Mouse (Mus musculus): ENCODE measurements around the gene Acvr1b. TPM values are rescaled to one million over a fixed set of nuclear protein-coding genes. Genes with fewer than 3 reads are reported as not detected.

Acvr1b gene
- polyA plus RNA-seq, 1 experiment from 2014 or later, result 30.0 TPM

GRCm38 (mm10) chr15:101260874-101261622, 87.2 kb downstream of the Acvr1b start:
- H3K4me3 ChIP-seq (replicated peaks; ENCODE audit: low read length), result no peak overlapping the region
- DNase-seq (ENCODE audit: low spot score), result no peak
- 77% methylated on average over 13 of the region's 13 CpGs for WGBS
- H3K27ac ChIP-seq, result 0 out of 2 replicates have a peak overlapping the region, but pooled peaks have one; percentile 32
- H3K9ac ChIP-seq, result no peak overlapping the region
- peaks cover 9% of the 10 kb centered on the region for H3K27me3 ChIP-seq (ENCODE audit: control insufficient read depth, insufficient read depth, low read length)
- H3K4me1 ChIP-seq (replicated peaks; ENCODE audit: control insufficient read depth, insufficient read depth, low read length), result peaks cover 7% of the 10 kb centered on the region
- no peak for ATAC-seq (ENCODE audit: low FRiP score)
- no peaks in the 10 kb centered on the region for H3K36me3 ChIP-seq (replicated peaks; ENCODE audit: control insufficient read depth, insufficient read depth)
- H3K9me3 ChIP-seq (ENCODE audit: control insufficient read depth, low read length), result no peaks in the 10 kb centered on the region
- no peak overlapping the region for H3K4me2 ChIP-seq (replicated peaks)

GRCm38 (mm10) chr15:101262502-101262901, 88.6 kb downstream of the Acvr1b start:
- H3K9ac ChIP-seq, result no peak overlapping the region
- 60% methylated on average over 5 of the region's 5 CpGs for WGBS
- no peak overlapping the region for H3K4me2 ChIP-seq (replicated peaks)
- H3K4me1 ChIP-seq (replicated peaks; ENCODE audit: control insufficient read depth, insufficient read depth, low read length), result peaks cover 16% of the 10 kb centered on the region
- ATAC-seq (ENCODE audit: low FRiP score) (no peak), DNase-seq (ENCODE audit: low spot score) (no peak)
- no peak overlapping the region for H3K27ac ChIP-seq
- H3K36me3 ChIP-seq (replicated peaks; ENCODE audit: control insufficient read depth, insufficient read depth), result no peaks in the 10 kb centered on the region
- no peak overlapping the region for H3K4me3 ChIP-seq (replicated peaks; ENCODE audit: low read length)
- H3K27me3 ChIP-seq (ENCODE audit: control insufficient read depth, insufficient read depth, low read length), result peaks cover 22% of the 10 kb centered on the region
- H3K9me3 ChIP-seq (ENCODE audit: control insufficient read depth, low read length), result no peaks in the 10 kb centered on the region

Small RNAs within 50 kb of the gene (microRNA-seq; reads per million reads assigned to microRNA genes)
- gene Mir6962, result 2.1 reads per million, percentile 7 among the genes with 10 or more reads in this experiment

Other genes starting within 250 kb of the Acvr1b start
- gene Gm47841, start 126.7 kb upstream of the Acvr1b start, polyA plus RNA-seq (2014; fragmentation: Nextera tagmentation; extraction: Ambion mirVana), result not detected in 2 replicates
- gene Fignl2, start 95.5 kb upstream of the Acvr1b start, polyA plus RNA-seq (2014; fragmentation: Nextera tagmentation; extraction: Ambion mirVana), result 0.16 and 0.17 TPM in 2 replicates
- not detected in 2 replicates for gene Ankrd33, start 58.3 kb upstream of the Acvr1b start, polyA plus RNA-seq (2014; fragmentation: Nextera tagmentation; extraction: Ambion mirVana)
- 5.7 and 6.2 TPM in 2 replicates for gene Acvrl1, start 45.5 kb upstream of the Acvr1b start, polyA plus RNA-seq (2014; fragmentation: Nextera tagmentation; extraction: Ambion mirVana)
- gene Grasp, start 50.1 kb downstream of the Acvr1b start, polyA plus RNA-seq (2014; fragmentation: Nextera tagmentation; extraction: Ambion mirVana), result 1.6 and 2.5 TPM in 2 replicates
- 5.0 and 5.1 TPM in 2 replicates for gene Nr4a1, start 80.2 kb downstream of the Acvr1b start, polyA plus RNA-seq (2014; fragmentation: Nextera tagmentation; extraction: Ambion mirVana)
- 65.4 and 66.3 TPM in 2 replicates for gene Atg101, start 110.2 kb downstream of the Acvr1b start, polyA plus RNA-seq (2014; fragmentation: Nextera tagmentation; extraction: Ambion mirVana)
- 0.23 and 0.37 TPM in 2 replicates for gene 6030408B16Rik, start 119.1 kb downstream of the Acvr1b start, polyA plus RNA-seq (2014; fragmentation: Nextera tagmentation; extraction: Ambion mirVana)
- 0.11 TPM in 1 of 2 replicates, not detected in the other for gene Krt80, start 196.1 kb downstream of the Acvr1b start, polyA plus RNA-seq (2014; fragmentation: Nextera tagmentation; extraction: Ambion mirVana)
- 1.5 and 1.8 TPM in 2 replicates for gene Krt7, start 237.0 kb downstream of the Acvr1b start, polyA plus RNA-seq (2014; fragmentation: Nextera tagmentation; extraction: Ambion mirVana)